Mouse (Mus musculus) heart, adult 2 months (tissue): ENCODE measurements at regions not wholly inside any gene's neighbourhood (a gene's known extent, or its start where the extent isn't known, plus 50 kb on each side); places are given as distances from the start of the nearest gene placed in this dataset.

Experiments used
- CTCF ChIP-seq: fragments of 200-600 bp; IDR thresholded peaks from 2 replicates; pipeline ENCODE4 v1.8.1; 2022; ENCODE audit warnings: antibody characterized with exemption, mild to moderate bottlenecking, moderate library complexity
- EP300 ChIP-seq: fragments of 200-500 bp; IDR thresholded peaks from 2 replicates; pipeline ENCODE4 v1.6.1; 2011; ENCODE audit warnings: low read depth, low read length, control low read depth; ENCODE audit not compliant: insufficient read depth
- POLR2A ChIP-seq: fragments of 200-500 bp; IDR thresholded peaks from 2 replicates; pipeline ENCODE4 v1.6.1; 2011; ENCODE audit warnings: mild to moderate bottlenecking, low read depth, low read length, control low read depth; ENCODE audit not compliant: insufficient read depth

DNA sequence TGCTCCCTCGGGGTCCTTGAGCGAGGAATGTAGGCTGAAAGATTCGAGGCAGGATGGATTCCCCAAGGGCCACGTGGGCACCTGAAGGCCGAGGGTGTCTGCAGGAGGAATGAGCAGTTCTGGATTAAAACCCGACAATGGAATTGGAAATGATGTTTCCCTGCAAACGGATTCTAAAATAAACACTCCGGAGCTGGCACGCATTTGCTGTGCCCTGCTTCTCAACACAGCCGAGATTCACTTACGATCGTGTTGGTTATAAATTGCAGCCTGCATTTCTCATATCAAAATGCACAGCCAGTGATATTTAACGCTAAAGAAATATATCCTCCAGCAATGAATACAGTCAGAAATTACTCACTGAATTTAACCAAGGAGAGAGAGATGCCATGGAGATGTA lies 169.4 kb upstream of the Fam19a5 start:
- TF ChIP-seq CTCF (no peak), POLR2A (no peak), EP300 (no peak)
